Mouse (Mus musculus) spleen, adult 2 months (tissue): ENCODE measurements around the gene Rgn. TPM values are rescaled to one million over a fixed set of nuclear protein-coding genes. Genes with fewer than 3 reads are reported as not detected.

Experiments used
- DNase-seq, 2 experiments: peaks; one replicate each; pipeline versions ENCODE4 v3.0.0 to v3.0.0-alpha.2; 2012 to 2021; ENCODE audit warnings: low spot score in 2 of 2, low read depth in 1 of 2
- H3K27ac ChIP-seq: fragments of 200-500 bp; 2 replicates; pipeline ENCODE4 v1.5.1; 2012; ENCODE audit warnings: low read length, inconsistent platforms; ENCODE audit not compliant: insufficient read depth
- H3K27me3 ChIP-seq: fragments of 200-500 bp; 2 replicates; pipeline ENCODE4 v1.6.1; 2012; ENCODE audit warnings: mild to moderate bottlenecking, moderate library complexity, low read length, inconsistent platforms; ENCODE audit not compliant: control insufficient read depth, insufficient read depth
- H3K36me3 ChIP-seq: fragments of 200-500 bp; 2 replicates; pipeline ENCODE4 v1.6.1; 2012; ENCODE audit warnings: mild to moderate bottlenecking, low read length, inconsistent platforms; ENCODE audit not compliant: control insufficient read depth, insufficient read depth
- H3K4me1 ChIP-seq: fragments of 200-500 bp; 2 replicates; pipeline ENCODE4 v1.6.1; 2011; ENCODE audit warnings: inconsistent platforms; ENCODE audit not compliant: control insufficient read depth, insufficient read depth, insufficient read length
- H3K4me3 ChIP-seq: fragments of 200-500 bp; 2 replicates; pipeline ENCODE4 v1.5.1; 2011; ENCODE audit warnings: mild to moderate bottlenecking, inconsistent platforms; ENCODE audit not compliant: insufficient read depth, insufficient read length; ENCODE audit errors: extremely low read depth
- CTCF ChIP-seq: fragments of 200-500 bp; IDR thresholded peaks from 2 replicates; pipeline ENCODE4 v1.5.1; 2011; ENCODE audit warnings: mild to moderate bottlenecking, inconsistent platforms; ENCODE audit not compliant: insufficient read depth, insufficient read length, insufficient replicate concordance; ENCODE audit errors: extremely low read depth
- POLR2A ChIP-seq: fragments of 200-500 bp; IDR thresholded peaks from 2 replicates; pipeline ENCODE4 v1.6.1; 2011; ENCODE audit warnings: low read depth, low read length, inconsistent platforms
- WGBS: fragments of 180-500 bp; shearing (Covaris S2); methylation state at CpG from one replicate; pipeline ENCODE4 v1.1.7; 2018; 5-methylcytosine and 5-hydroxymethylcytosine counted together
- polyA plus RNA-seq: library from polyadenylated mRNA; depleted of rRNA; stranded (reverse); fragments of >200 nt; gene quantifications from 2 replicates; pipeline ENCODE4 v1.2.3, GENCODE M21; 2012; rRNA removed

The Rgn gene
- not detected in 2 replicates for polyA plus RNA-seq

GRCm38 (mm10) chrX:20549532-20549931 is at the start of gene Rgn:
Gene Rgn (plus strand): TSS chrX:20549787.
- 67% methylated on average over 3 of the region's 3 CpGs for WGBS

DNA sequence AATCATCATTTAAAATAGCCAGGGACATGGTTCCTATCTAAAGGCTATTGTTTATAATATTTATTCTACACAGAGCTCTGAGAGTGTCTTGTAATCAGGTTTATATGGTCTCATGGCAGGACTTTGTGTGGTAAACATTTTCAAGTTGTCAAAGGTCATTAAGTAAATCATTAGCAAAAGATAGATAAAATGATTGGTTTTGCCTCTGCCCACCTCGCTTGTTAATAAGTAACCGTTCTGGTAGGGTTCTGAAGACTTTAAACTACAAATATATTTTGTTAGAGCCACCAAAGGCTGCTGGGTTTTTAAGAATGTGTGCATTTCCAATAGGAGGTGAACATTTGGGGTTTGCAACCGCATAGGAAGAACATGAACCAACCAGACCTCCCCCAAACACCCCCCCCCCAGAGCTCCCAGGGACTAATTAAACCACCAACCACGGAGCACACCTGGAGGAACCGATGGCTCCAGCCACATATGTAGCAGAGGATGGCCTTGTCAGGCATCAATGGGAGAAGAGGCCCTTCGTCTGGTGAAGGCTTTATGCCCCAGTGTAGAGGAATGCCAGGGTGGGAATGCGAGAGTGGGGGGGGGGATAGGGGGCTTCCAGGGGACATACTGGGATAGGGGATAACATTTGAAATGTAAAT is 29.2 kb upstream of the Rgn start:
- H3K4me3 ChIP-seq: no peak overlapping the region
- H3K36me3 ChIP-seq: no peaks in the 10 kb centered on the region; the same call in 1 of the 2 replicates
- H3K4me1 ChIP-seq: no peaks in the 10 kb centered on the region
- DNase-seq: no peak
- H3K27me3 ChIP-seq: no peaks in the 10 kb centered on the region
- H3K27ac ChIP-seq: no peak overlapping the region
- no peak for TF ChIP-seq CTCF
- TF ChIP-seq POLR2A: no peak
- WGBS: 85% methylated on average over 7 of the region's 7 CpGs

More at GRCm38 (mm10) chrX:20549532-20549931, at the start of gene Rgn:
- no peaks in the 10 kb centered on the region; the same call in 1 of the 2 replicates for H3K27me3 ChIP-seq
- no peak within 1 kb of the TSS for H3K27ac ChIP-seq
- TF ChIP-seq POLR2A: no peak
- no peak for TF ChIP-seq CTCF
- no peaks in the 10 kb centered on the region for H3K4me1 ChIP-seq
- no peaks in the 10 kb centered on the region for H3K36me3 ChIP-seq
- DNase-seq: no peak
- H3K4me3 ChIP-seq: no peak within 1 kb of the TSS

DNA sequence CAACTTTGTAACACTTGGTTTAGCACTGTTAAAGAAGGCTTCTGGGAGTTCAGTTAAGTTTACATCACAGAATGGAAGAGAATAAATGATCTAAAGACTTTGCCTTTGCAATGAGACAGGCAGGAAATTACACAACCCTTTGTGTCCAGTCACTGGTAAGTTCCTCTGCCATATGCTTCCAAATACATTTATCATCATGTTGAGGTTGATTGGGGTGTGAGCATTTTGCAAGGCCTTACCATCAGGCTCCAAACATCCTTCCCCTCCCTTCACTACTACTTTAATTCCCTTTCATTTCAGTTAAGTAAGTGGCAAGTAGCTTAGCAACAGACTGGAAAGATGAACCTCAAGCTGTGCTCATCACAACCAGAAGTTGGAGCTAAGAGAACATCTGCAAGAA is 28.0 kb upstream of the Rgn start:
- no peak overlapping the region for H3K4me3 ChIP-seq
- H3K36me3 ChIP-seq: no peaks in the 10 kb centered on the region; the same call in 1 of the 2 replicates
- DNase-seq: no peak
- TF ChIP-seq POLR2A (no peak), CTCF (no peak)
- H3K4me1 ChIP-seq: no peaks in the 10 kb centered on the region
- H3K27ac ChIP-seq: no peak overlapping the region
- no peaks in the 10 kb centered on the region for H3K27me3 ChIP-seq

DNA sequence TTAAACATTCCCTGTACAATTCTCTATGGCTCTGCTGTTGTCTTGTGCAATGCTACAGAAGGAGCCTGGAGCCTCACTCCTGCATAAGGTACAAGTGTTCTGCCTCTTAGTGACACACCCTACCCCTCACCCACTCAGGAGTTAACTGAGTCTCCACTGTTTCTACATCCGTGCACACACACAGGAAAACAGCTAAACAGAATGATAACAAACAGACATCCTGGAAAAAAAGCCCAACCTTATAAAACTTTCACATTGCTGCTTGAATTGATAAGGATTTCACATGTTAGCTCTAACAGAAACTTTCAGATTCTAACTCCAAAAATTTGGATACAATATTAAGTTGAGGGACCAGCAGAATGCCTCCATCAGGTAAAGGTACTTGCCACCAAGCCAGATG is 17.0 kb upstream of the Rgn start:
- WGBS: 59% methylated on average over 1 of the region's 1 CpGs
- no peak overlapping the region for H3K27ac ChIP-seq
- no peaks in the 10 kb centered on the region for H3K36me3 ChIP-seq
- no peaks in the 10 kb centered on the region for H3K4me1 ChIP-seq
- TF ChIP-seq CTCF (no peak), POLR2A (no peak)
- H3K27me3 ChIP-seq: no peaks in the 10 kb centered on the region
- no peak overlapping the region for H3K4me3 ChIP-seq
- no peak for DNase-seq

GRCm38 (mm10) chrX:20543867-20544266 is 5.7 kb upstream of the Rgn start:
- TF ChIP-seq POLR2A (no peak), CTCF (no peak)

GRCm38 (mm10) chrX:20547609-20548008 is 2.0 kb upstream of the Rgn start:
- H3K27ac ChIP-seq: no peak overlapping the region
- H3K4me3 ChIP-seq: no peak overlapping the region
- no peaks in the 10 kb centered on the region for H3K36me3 ChIP-seq
- no peaks in the 10 kb centered on the region; the same call in 1 of the 2 replicates for H3K27me3 ChIP-seq
- no peaks in the 10 kb centered on the region for H3K4me1 ChIP-seq
- TF ChIP-seq CTCF (no peak), POLR2A (no peak)
- 74% methylated on average over 5 of the region's 5 CpGs for WGBS
- no peak for DNase-seq

More at GRCm38 (mm10) chrX:20543867-20544266, 5.7 kb upstream of the Rgn start:
- no peaks in the 10 kb centered on the region; the same call in 1 of the 2 replicates for H3K27me3 ChIP-seq
- H3K27ac ChIP-seq: no peak overlapping the region
- no peaks in the 10 kb centered on the region for H3K36me3 ChIP-seq
- DNase-seq: no peak
- no peak overlapping the region for H3K4me3 ChIP-seq
- 86% methylated on average over 3 of the region's 3 CpGs for whole genome bisulfite sequencing
- no peaks in the 10 kb centered on the region for H3K4me1 ChIP-seq
